Mouse (Mus musculus) kidney, embryonic 15.5 days (tissue): Measurements from ENCODE around the gene Rala. TPM values are rescaled to one million over a fixed set of nuclear protein-coding genes. Genes with fewer than 3 reads are reported as not detected.

ENCODE experiments used
- ATAC-seq: fragments of 200-750 bp; cut with Nextera tagmentation; replicated peaks from 2 replicates; pipeline ENCODE4 v1.8.0; 2017; ENCODE audit warnings: moderate TSS enrichment; ENCODE audit not compliant: low FRiP score
- H3K27ac ChIP-seq: fragments of 300-500 bp; sonication (generic); 2 replicates; pipeline ENCODE4 v1.5.1; 2015; ENCODE audit warnings: mild to moderate bottlenecking, inconsistent platforms
- H3K27me3 ChIP-seq: fragments of 300-500 bp; sonication (generic); 2 replicates; pipeline ENCODE4 v1.6.1; 2015; ENCODE audit warnings: inconsistent platforms
- H3K36me3 ChIP-seq: fragments of 300-500 bp; sonication (generic); 2 replicates; pipeline ENCODE4 v1.6.1; 2015; ENCODE audit warnings: inconsistent platforms
- H3K4me1 ChIP-seq: fragments of 300-500 bp; sonication (generic); 2 replicates; pipeline ENCODE4 v1.6.1; 2015; ENCODE audit warnings: inconsistent platforms
- H3K4me2 ChIP-seq: fragments of 300-500 bp; sonication (generic); 2 replicates; pipeline ENCODE4 v1.6.1; 2015; ENCODE audit warnings: moderate library complexity, mild to moderate bottlenecking, inconsistent platforms
- H3K4me3 ChIP-seq: fragments of 300-500 bp; sonication (generic); replicated peaks from 2 replicates; pipeline ENCODE4 v1.5.1; 2015; ENCODE audit warnings: mild to moderate bottlenecking, inconsistent platforms
- H3K9ac ChIP-seq: fragments of 300-500 bp; sonication (generic); 2 replicates; pipeline ENCODE4 v1.6.1; 2015; ENCODE audit warnings: mild to moderate bottlenecking, inconsistent platforms
- H3K9me3 ChIP-seq: fragments of 300-500 bp; sonication (generic); replicated peaks from 2 replicates; pipeline ENCODE4 v1.6.1; 2016; ENCODE audit warnings: inconsistent platforms
- WGBS: fragments of 180-500 bp; shearing (Covaris S2); methylation state at CpG from one replicate; pipeline ENCODE4 v1.1.7; 2015; ENCODE audit warnings: mixed read lengths; 5-methylcytosine and 5-hydroxymethylcytosine counted together
- polyA plus RNA-seq: library from polyadenylated mRNA; unstranded; fragments of >200 nt; fragmentation: Nextera tagmentation; extraction: Ambion mirVana; gene quantifications from 2 replicates; pipeline ENCODE4 v1.2.1, GENCODE M21; 2015

The Rala gene
- polyA plus RNA-seq, 1 experiment from 2014 or later = 104 TPM

DNA sequence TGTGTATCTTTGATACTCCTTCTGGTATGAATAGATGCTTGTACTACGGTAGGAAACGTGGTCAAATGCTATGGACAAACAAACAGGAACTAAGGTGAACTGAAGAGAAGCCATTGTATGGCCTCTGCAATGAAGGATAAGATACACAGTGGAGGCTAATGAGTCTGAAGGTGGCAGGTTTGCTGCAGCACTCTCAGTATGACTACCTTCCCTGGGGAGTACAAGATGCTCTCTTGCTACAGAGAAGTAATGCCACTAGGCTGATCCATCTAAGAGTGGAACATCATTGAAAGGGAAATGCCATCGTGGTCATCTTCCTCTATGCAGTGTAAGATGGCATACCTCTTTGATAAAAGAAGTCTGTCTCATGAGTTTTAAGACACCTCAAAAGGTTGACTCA, 111.1 kb downstream of the Rala start:
- no peak overlapping the region for H3K27ac ChIP-seq
- no peak overlapping the region for H3K4me3 ChIP-seq
- no peaks in the 10 kb centered on the region for H3K9me3 ChIP-seq
- no peaks in the 10 kb centered on the region for H3K36me3 ChIP-seq
- no peak overlapping the region for H3K4me2 ChIP-seq
- no peak overlapping the region for H3K9ac ChIP-seq
- WGBS = 62% methylated on average over 3 of the region's 3 CpGs
- no peak for ATAC-seq
- no peaks in the 10 kb centered on the region for H3K27me3 ChIP-seq
- H3K4me1 ChIP-seq = peaks cover 3% of the 10 kb centered on the region; the same call in 1 of the 2 replicates

Other genes with a start within 250 kb of the Rala start
- 49.8 and 54.4 TPM in 2 replicates for gene Mplkip, start 249.0 kb downstream of the Rala start, polyA plus RNA-seq
- gene Sugct, start 248.7 kb downstream of the Rala start, polyA plus RNA-seq = 10.5 and 10.8 TPM in 2 replicates
- gene Cdk13, start 139.1 kb downstream of the Rala start, polyA plus RNA-seq = 14.7 and 15.3 TPM in 2 replicates
- 77.9 and 81.0 TPM in 2 replicates for gene Yae1d1, start 49.1 kb upstream of the Rala start, polyA plus RNA-seq